Mouse (Mus musculus): ENCODE results near the gene Cebpg. TPM values are rescaled to one million over a fixed set of nuclear protein-coding genes. Genes with fewer than 3 reads are reported as not detected.

Gene Cebpg
- polyA plus RNA-seq, 1 experiment from 2014 or later: 52.4 TPM

GRCm38 (mm10) chr7:35029228-35029627 is 27.1 kb downstream of the Cebpg start:
- H3K9ac ChIP-seq (ENCODE audit: low read depth, low read length): peak overlapping the region; percentile 35
- peak overlapping the region; percentile 91 for H3K27ac ChIP-seq (ENCODE audit: low read depth, low read length)
- H3K36me3 ChIP-seq (ENCODE audit: control insufficient read depth, insufficient read depth): peaks cover 23% of the 10 kb centered on the region
- WGBS: 39% methylated on average over 5 of the region's 5 CpGs
- ATAC-seq: peak; percentile 96
- no peaks in the 10 kb centered on the region for H3K27me3 ChIP-seq (replicated peaks; ENCODE audit: control insufficient read depth, insufficient read depth, low read length)
- TF ChIP-seq CTCF (IDR thresholded peaks at IDR 0.05; ENCODE audit: low read depth): no peak
- H3K4me2 ChIP-seq (replicated peaks; ENCODE audit: low read depth): peak overlapping the region; percentile 60
- H3K4me3 ChIP-seq (ENCODE audit: low read depth, low read length): peak overlapping the region; percentile 31
- H3K4me1 ChIP-seq (replicated peaks; ENCODE audit: control insufficient read depth, insufficient read depth, low read length): 0 out of 2 replicates have a peak, but pooled peaks cover 5% of the 10 kb centered on the region
- no peaks in the 10 kb centered on the region for H3K9me3 ChIP-seq (ENCODE audit: control insufficient read depth)

- peak overlapping the region; percentile 91 for H3K27ac ChIP-seq (ENCODE audit: low read depth, low read length)
- no peaks in the 10 kb centered on the region for H3K9me3 ChIP-seq (ENCODE audit: control insufficient read depth)
- peak overlapping the region; percentile 60 for H3K4me2 ChIP-seq (replicated peaks; ENCODE audit: low read depth)
- ATAC-seq: no peak
- no peak for TF ChIP-seq CTCF (IDR thresholded peaks at IDR 0.05; ENCODE audit: low read depth)
- H3K4me1 ChIP-seq (replicated peaks; ENCODE audit: control insufficient read depth, insufficient read depth, low read length): 0 out of 2 replicates have a peak, but pooled peaks cover 5% of the 10 kb centered on the region
- H3K36me3 ChIP-seq (ENCODE audit: control insufficient read depth, insufficient read depth): peaks cover 23% of the 10 kb centered on the region
- H3K4me3 ChIP-seq (ENCODE audit: low read depth, low read length): peak overlapping the region; percentile 31
- no peaks in the 10 kb centered on the region for H3K27me3 ChIP-seq (replicated peaks; ENCODE audit: control insufficient read depth, insufficient read depth, low read length)
- WGBS: 56% methylated on average over 16 of the region's 16 CpGs
- peak overlapping the region; percentile 35 for H3K9ac ChIP-seq (ENCODE audit: low read depth, low read length)
Measured at GRCm38 (mm10) chr7:35028559-35028958, 27.8 kb downstream of the Cebpg start.

GRCm38 (mm10) chr7:35027801-35028420 is 28.5 kb downstream of the Cebpg start:
- no peak for TF ChIP-seq CTCF (IDR thresholded peaks at IDR 0.05; ENCODE audit: low read depth)
- peaks cover 27% of the 10 kb centered on the region for H3K36me3 ChIP-seq (ENCODE audit: control insufficient read depth, insufficient read depth)
- 0 out of 2 replicates have a peak, but pooled peaks cover 5% of the 10 kb centered on the region for H3K4me1 ChIP-seq (replicated peaks; ENCODE audit: control insufficient read depth, insufficient read depth, low read length)
- H3K9ac ChIP-seq (ENCODE audit: low read depth, low read length): peak overlapping the region; percentile 35
- peak overlapping the region; percentile 91 for H3K27ac ChIP-seq (ENCODE audit: low read depth, low read length)
- H3K4me2 ChIP-seq (replicated peaks; ENCODE audit: low read depth): peak overlapping the region; percentile 60
- no peaks in the 10 kb centered on the region for H3K9me3 ChIP-seq (ENCODE audit: control insufficient read depth)
- peak overlapping the region; percentile 31 for H3K4me3 ChIP-seq (ENCODE audit: low read depth, low read length)
- 37% methylated on average over 9 of the region's 9 CpGs for WGBS
- ATAC-seq: no peak
- H3K27me3 ChIP-seq (replicated peaks; ENCODE audit: control insufficient read depth, insufficient read depth, low read length): no peaks in the 10 kb centered on the region

DNA sequence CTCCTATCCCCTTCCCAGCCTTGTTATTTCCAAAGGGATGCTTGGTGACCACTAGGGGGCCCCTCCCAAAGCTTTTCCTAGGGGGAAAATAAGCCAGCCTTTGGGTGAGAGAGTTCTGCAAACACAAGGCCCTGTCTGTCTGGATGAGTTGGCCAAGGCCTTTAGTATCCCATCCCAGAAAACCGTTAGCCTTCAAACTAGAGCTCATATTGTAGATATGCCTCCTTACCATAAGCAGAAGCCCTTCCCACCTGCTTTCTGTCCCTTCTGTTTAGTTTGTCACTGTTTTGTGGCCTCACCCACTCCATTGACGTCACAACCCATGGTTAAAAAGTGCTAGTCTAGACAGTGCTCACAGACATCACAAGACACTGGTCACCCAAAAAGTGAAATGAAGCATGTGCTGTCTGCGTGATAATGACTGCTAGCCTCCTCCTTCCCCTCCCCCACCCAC is 29.5 kb downstream of the Cebpg start:
- Histone ChIP-seq H3K36me3 (ENCODE audit: control insufficient read depth, insufficient read depth) (peaks cover 21% of the 10 kb centered on the region), H3K27me3 (replicated peaks; ENCODE audit: control insufficient read depth, insufficient read depth, low read length) (no peaks in the 10 kb centered on the region), H3K27ac (ENCODE audit: low read depth, low read length) (peak overlapping the region; percentile 54), H3K4me1 (replicated peaks; ENCODE audit: control insufficient read depth, insufficient read depth, low read length) (0 out of 2 replicates have a peak, but pooled peaks cover 5% of the 10 kb centered on the region), H3K4me3 (ENCODE audit: low read depth, low read length) (no peak overlapping the region), H3K4me2 (replicated peaks; ENCODE audit: low read depth) (peak overlapping the region; percentile 60), H3K9ac (ENCODE audit: low read depth, low read length) (no peak overlapping the region), H3K9me3 (ENCODE audit: control insufficient read depth) (no peaks in the 10 kb centered on the region)
- TF ChIP-seq CTCF (IDR thresholded peaks at IDR 0.05; ENCODE audit: low read depth): peak; percentile 75
- 49% methylated on average over 3 of the region's 3 CpGs for WGBS
- no peak for ATAC-seq

- Histone ChIP-seq H3K9me3 (ENCODE audit: control insufficient read depth) (no peaks in the 10 kb centered on the region), H3K27ac (ENCODE audit: low read depth, low read length) (no peak overlapping the region; the same call in 1 of the 2 replicates), H3K4me1 (replicated peaks; ENCODE audit: control insufficient read depth, insufficient read depth, low read length) (0 out of 2 replicates have a peak, but pooled peaks cover 5% of the 10 kb centered on the region), H3K36me3 (ENCODE audit: control insufficient read depth, insufficient read depth) (peaks cover 24% of the 10 kb centered on the region; the same call in 1 of the 2 replicates), H3K4me3 (ENCODE audit: low read depth, low read length) (no peak overlapping the region), H3K4me2 (replicated peaks; ENCODE audit: low read depth) (no peak overlapping the region), H3K9ac (ENCODE audit: low read depth, low read length) (no peak overlapping the region), H3K27me3 (replicated peaks; ENCODE audit: control insufficient read depth, insufficient read depth, low read length) (no peaks in the 10 kb centered on the region)
- no peak for TF ChIP-seq CTCF (IDR thresholded peaks at IDR 0.05; ENCODE audit: low read depth)
- ATAC-seq: no peak
- WGBS: 80% methylated on average over 4 of the region's 4 CpGs
Measured at GRCm38 (mm10) chr7:35026276-35026630, 30.1 kb downstream of the Cebpg start.

GRCm38 (mm10) chr7:35025409-35026275 is 30.7 kb downstream of the Cebpg start:
- H3K27me3 ChIP-seq (replicated peaks; ENCODE audit: control insufficient read depth, insufficient read depth, low read length): no peaks in the 10 kb centered on the region
- 0 out of 2 replicates have a peak, but pooled peaks cover 5% of the 10 kb centered on the region for H3K4me1 ChIP-seq (replicated peaks; ENCODE audit: control insufficient read depth, insufficient read depth, low read length)
- no peak for ATAC-seq
- H3K4me2 ChIP-seq (replicated peaks; ENCODE audit: low read depth): no peak overlapping the region
- WGBS: 46% methylated on average over 5 of the region's 5 CpGs
- H3K4me3 ChIP-seq (ENCODE audit: low read depth, low read length): no peak overlapping the region
- H3K9ac ChIP-seq (ENCODE audit: low read depth, low read length): no peak overlapping the region
- peaks cover 24% of the 10 kb centered on the region; the same call in 1 of the 2 replicates for H3K36me3 ChIP-seq (ENCODE audit: control insufficient read depth, insufficient read depth)
- peak; percentile 98 for TF ChIP-seq CTCF (IDR thresholded peaks at IDR 0.05; ENCODE audit: low read depth)
- no peak overlapping the region; the same call in 1 of the 2 replicates for H3K27ac ChIP-seq (ENCODE audit: low read depth, low read length)
- H3K9me3 ChIP-seq (ENCODE audit: control insufficient read depth): no peaks in the 10 kb centered on the region

Data from intestine, postnatal 0 days (tissue).